Mouse (Mus musculus) heart, postnatal 0 days (tissue): Measurements from ENCODE around the gene Selenoo.

Experiments
- CTCF ChIP-seq: IDR thresholded peaks from 2 replicates; pipeline ENCODE4 v1.5.1; 2016; ENCODE audit warnings: antibody characterized with exemption, control low read depth, low read depth
- EP300 ChIP-seq: IDR thresholded peaks from 2 replicates; pipeline ENCODE4 v1.6.1; 2016; ENCODE audit warnings: antibody characterized with exemption, low read depth

GRCm38 (mm10) chr15:89146537-89146936 lies 57.7 kb downstream of the Selenoo start:
- no peak for TF ChIP-seq CTCF
- TF ChIP-seq EP300, result no peak
